Mouse (Mus musculus) adrenal gland, adult 18-20 months (tissue): ENCODE data around the gene Nans. TPM values are rescaled to one million over a fixed set of nuclear protein-coding genes. Genes with fewer than 3 reads are reported as not detected.
A peak's percentile ranks its signal among the peaks of the same experiment; 100 is the strongest.

Experiments
- DNase-seq, 2 experiments: peaks; one replicate each; pipeline ENCODE4 v3.0.0; 2021 to 2022; ENCODE audit warnings: low spot score in 2 of 2
- total RNA-seq, 2 experiments: library from RNA; stranded (reverse); gene quantifications; 1 replicate in 1 of 2; 2 replicates in 1 of 2; pipeline ENCODE4 v1.2.3; 2021

Nans gene
- total RNA-seq, 2 experiments from 2014 or later: 29.9 to 35.4 TPM

GRCm38 (mm10) chr4:46479081-46479480 is 10.0 kb upstream of the Nans start:
- no peak for DNase-seq

- peak; percentile 43 to 70 for DNase-seq
These were observed 3.2 kb upstream of the Nans start for GRCm38 (mm10) chr4:46485696-46486417.

GRCm38 (mm10) chr4:46487348-46487747 is 1.7 kb upstream of the Nans start:
- DNase-seq: peak in 1 of 2 experiments; percentile 56

- DNase-seq: no peak
These were observed 4.0 kb downstream of the Nans start for GRCm38 (mm10) chr4:46493071-46493470.

GRCm38 (mm10) chr4:46495543-46495942 is 6.5 kb downstream of the Nans start:
- DNase-seq: no peak

- peak; percentile 74 to 79 for DNase-seq
These were observed 8.3 kb downstream of the Nans start for GRCm38 (mm10) chr4:46497286-46497892.

- no peak for DNase-seq
These were observed 9.5 kb downstream of the Nans start for GRCm38 (mm10) chr4:46498511-46498910.

- DNase-seq: peak; percentile 42 to 53
These were observed 9.9 kb downstream of the Nans start for GRCm38 (mm10) chr4:46498976-46499375.

GRCm38 (mm10) chr4:46502606-46503502 is 13.8 kb downstream of the Nans start:
- DNase-seq: no peak

- DNase-seq: no peak
These were observed 14.8 kb downstream of the Nans start for GRCm38 (mm10) chr4:46503881-46504280.

GRCm38 (mm10) chr4:46505361-46506057 is 16.5 kb downstream of the Nans start:
- DNase-seq: no peak

- peak; percentile 97 for DNase-seq
These were observed 18.0 kb downstream of the Nans start for GRCm38 (mm10) chr4:46506801-46507610.

GRCm38 (mm10) chr4:46507736-46508460 is 18.9 kb downstream of the Nans start:
- DNase-seq: peak; percentile 79 to 81

GRCm38 (mm10) chr4:46520491-46520890 is 31.4 kb downstream of the Nans start:
- no peak for DNase-seq

- DNase-seq: no peak
These were observed 32.4 kb downstream of the Nans start for GRCm38 (mm10) chr4:46521457-46521856.

- DNase-seq: no peak
These were observed 34.3 kb downstream of the Nans start for GRCm38 (mm10) chr4:46523324-46523723.

GRCm38 (mm10) chr4:46526226-46526625 is 37.2 kb downstream of the Nans start:
- no peak for DNase-seq

GRCm38 (mm10) chr4:46526798-46527557 is 37.9 kb downstream of the Nans start:
- peak in 1 of 2 experiments; percentile 13 for DNase-seq

- no peak for DNase-seq
These were observed 38.5 kb downstream of the Nans start for GRCm38 (mm10) chr4:46527558-46527926.
